Mouse (Mus musculus) right cerebral cortex, postnatal 25 days (tissue): ENCODE measurements around the gene Ndufs6.

Experiments used
- DNase-seq: peaks from one replicate; pipeline ENCODE4 v3.0.0; 2022

The Ndufs6 gene

DNA sequence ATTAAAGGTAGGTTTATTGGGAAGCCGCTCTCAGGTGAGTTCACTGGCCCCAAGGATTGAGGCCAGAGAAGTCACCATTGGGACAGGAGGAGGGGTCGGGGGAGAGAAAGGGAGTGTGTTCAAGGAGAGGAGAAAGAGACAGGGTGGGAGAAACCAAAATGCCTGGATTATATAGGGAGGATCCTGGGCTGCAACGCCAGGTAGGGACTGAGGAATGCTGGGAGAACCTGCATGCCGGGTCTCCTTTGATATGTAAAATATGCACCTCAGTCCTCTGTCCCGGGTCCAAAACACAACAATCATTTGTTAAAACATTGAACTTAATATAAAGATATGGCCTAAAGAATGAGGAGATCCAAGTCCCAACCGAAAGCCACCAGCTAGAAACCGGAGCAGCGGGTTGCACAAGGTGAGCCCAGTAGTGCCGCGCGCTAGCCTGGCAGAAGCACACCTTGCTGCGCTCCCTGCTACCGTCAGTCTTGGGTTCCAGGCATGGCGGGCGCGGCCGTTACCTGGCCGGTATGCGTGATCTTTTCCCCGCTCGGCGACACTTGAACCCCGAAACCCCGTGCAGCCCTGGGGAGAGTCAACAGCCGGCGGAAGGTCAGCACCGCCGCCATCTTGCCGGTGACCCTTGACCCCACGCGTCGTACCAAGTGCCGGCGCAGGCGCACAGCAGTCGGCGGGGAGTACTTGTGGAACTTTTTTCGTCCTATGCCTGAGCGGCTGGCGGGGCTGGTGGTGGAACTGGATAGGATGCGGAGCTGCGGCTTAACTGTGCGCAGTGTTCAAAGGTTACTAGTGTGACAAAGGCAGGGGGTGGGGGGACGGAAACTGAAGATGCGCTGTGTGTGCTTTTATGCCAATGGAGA is at the start of gene Ndufs6, which contains the start of gene Mrpl36:
Gene Ndufs6 (minus strand): TSS at position 716 of the 872 bp plus-strand sequence.
Gene Mrpl36 (plus strand): TSS at position 687 of the 872 bp plus-strand sequence.
- peak; percentile 91 for DNase-seq

DNA sequence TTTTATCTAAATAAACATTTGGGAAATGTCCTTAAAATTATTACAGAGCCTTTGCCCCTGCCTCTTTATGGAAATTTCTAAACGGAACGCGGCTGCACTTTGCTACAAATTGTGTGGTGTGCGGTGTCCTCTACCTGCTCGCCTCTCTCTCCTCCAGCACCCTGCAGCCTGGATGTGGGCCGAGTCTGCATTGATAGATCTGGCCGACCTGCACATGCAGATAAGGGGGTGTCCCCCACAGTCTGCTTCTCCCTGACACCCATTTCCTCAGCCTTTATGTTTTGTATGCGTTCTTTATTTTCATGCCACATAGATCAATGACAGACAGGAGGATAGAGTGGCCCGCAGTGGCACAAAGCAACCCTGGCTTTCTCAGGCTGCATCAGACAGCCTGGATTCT is 49.3 kb upstream of the Ndufs6 start:
- DNase-seq, result no peak

- DNase-seq, result no peak
Observed at GRCm38 (mm10) chr13:73374612-73375011, 46.3 kb upstream of the Ndufs6 start.

- DNase-seq, result no peak
Observed at GRCm38 (mm10) chr13:73373367-73373766, 45.0 kb upstream of the Ndufs6 start.

DNA sequence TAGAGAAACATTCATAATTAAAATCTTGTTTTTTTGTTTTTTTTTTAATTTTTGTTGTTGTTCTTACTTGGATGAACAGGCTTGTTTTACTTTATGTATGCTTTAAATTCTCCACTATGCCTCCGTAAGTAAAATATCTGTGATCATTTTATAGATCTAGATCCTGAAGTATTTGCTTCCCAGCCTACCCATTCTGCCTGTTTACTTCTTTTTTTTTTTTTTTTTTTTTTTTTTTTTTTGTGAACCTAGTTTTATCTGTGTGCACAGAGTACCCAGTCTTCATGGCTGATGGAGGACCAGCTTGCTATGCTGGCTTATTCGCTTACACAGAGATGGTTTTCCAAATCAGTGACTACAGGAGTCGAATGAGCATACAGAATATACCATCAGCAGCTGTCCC is 28.8 kb upstream of the Ndufs6 start:
- no peak for DNase-seq

GRCm38 (mm10) chr13:73352491-73352890 is 24.1 kb upstream of the Ndufs6 start:
- DNase-seq, result no peak

- DNase-seq, result no peak
Observed at GRCm38 (mm10) chr13:73351910-73352309, 23.6 kb upstream of the Ndufs6 start.

- DNase-seq, result no peak
Observed at GRCm38 (mm10) chr13:73350741-73351140, 22.4 kb upstream of the Ndufs6 start.

- DNase-seq, result no peak
Observed at GRCm38 (mm10) chr13:73347922-73348650, 19.7 kb upstream of the Ndufs6 start.

DNA sequence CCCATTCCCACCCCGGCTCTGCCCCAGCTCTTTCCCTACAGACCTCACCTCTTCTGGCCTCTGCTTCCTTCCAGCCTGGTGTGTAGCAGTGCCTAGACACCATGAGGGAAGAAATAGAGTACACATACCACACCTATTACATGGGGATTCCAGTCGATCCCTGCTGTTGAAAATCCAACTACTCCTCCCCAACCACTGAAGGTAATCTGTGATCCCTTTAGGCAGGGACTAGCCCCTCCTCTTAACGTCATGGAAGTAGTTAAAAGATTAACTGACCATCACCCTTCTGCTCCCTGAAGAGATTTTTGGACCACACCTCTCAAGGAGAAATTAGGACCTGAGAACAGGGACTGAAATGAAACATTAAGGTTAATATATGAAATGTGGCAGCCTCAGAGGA is 18.8 kb upstream of the Ndufs6 start:
- DNase-seq, result no peak

DNA sequence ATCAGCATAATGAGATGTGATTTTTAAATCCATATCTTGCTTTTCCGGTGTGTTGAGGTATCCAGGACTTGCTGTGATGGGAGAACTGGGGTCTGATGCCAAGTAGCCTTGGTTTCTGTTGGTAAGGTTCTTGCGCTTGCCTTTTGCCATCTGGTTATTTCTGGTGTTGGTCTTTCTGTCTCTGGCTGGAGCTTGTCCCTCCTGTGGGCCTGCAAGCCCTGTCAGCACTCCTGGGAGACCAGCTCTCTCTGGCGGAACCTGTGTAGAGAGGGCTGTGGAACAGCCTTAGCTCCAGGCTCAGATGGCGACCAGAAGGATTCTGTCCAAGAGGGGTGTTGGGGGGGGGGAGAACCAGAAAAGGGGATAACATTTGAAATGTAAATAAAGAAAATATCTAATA is 18.4 kb upstream of the Ndufs6 start:
- no peak for DNase-seq

GRCm38 (mm10) chr13:73346131-73346530 is 17.8 kb upstream of the Ndufs6 start:
- no peak for DNase-seq

- no peak for DNase-seq
Observed at GRCm38 (mm10) chr13:73345102-73345890, 17.0 kb upstream of the Ndufs6 start.

GRCm38 (mm10) chr13:73336753-73337152 is 8.4 kb upstream of the Ndufs6 start:
- no peak for DNase-seq

DNA sequence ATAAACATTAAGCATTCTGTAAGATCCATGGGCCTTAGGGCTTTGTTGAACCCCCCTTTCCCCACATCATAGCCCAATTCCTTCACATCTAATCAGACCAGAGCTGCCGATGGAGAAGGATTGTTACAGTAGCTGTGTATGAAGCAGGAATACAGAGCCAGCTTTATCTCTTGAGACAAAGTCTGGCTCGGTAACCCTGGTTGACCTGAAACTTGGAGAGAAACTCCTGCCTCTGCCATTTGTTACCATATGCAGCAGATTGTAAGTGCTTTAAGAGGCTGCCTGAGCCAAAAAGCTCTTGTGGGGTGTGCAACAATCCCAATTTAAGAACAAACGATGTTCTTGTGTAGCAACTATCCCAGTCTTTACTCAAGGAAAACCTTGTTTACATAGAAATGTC is 3.4 kb upstream of the Ndufs6 start:
- DNase-seq, result no peak

GRCm38 (mm10) chr13:73330844-73331501 is 2.6 kb upstream of the Ndufs6 start:
- peak; percentile 88 for DNase-seq

GRCm38 (mm10) chr13:73323406-73323805 is 4.9 kb downstream of the Ndufs6 start:
- DNase-seq, result no peak

- no peak for DNase-seq
Observed at GRCm38 (mm10) chr13:73322626-73323025, 5.7 kb downstream of the Ndufs6 start.

GRCm38 (mm10) chr13:73320048-73320447 is 8.3 kb downstream of the Ndufs6 start:
- DNase-seq, result no peak

GRCm38 (mm10) chr13:73310183-73310929 is 18.0 kb downstream of the Ndufs6 start:
- DNase-seq, result no peak

DNA sequence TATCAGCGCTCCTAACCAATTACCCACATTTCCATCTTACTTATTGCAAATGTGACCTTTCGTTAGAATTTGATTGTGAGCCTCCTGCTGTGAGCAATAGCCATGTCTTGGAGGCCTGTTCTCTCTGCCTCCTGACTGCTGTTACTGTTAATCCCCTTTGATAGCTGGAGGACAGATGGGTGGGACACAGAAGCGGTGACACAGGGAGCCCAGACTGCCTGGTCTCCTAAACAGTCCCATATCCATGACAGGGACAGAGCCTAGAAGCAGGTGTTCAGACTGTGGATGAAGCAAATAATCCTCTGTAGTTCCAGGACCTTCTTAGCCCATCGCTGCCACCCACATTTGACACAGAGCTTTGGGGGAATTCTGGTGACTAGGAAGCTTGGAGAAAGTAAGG is 21.9 kb downstream of the Ndufs6 start:
- DNase-seq, result no peak

DNA sequence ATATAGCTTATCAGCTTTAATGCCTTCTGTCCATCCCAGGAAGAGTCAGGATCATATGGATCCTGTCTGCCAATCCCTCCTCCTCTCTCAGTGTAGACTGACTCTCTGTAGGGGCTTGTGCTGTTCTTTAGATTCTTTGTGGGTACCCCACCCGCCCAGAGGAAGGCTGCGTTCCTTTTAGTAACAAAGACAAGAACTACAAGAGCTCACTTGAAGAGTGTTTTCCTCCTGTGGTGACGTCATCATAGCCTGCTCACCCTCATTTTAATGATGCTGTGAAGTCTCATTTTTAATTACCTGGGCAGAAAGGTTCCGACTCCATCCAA is 22.3 kb downstream of the Ndufs6 start:
- no peak for DNase-seq
